Mouse (Mus musculus) kidney, postnatal 0 days (tissue): ENCODE measurements around the gene Cfap46. TPM values are rescaled to one million over a fixed set of nuclear protein-coding genes. Genes with fewer than 3 reads are reported as not detected.

Source experiments
- ATAC-seq: fragments of 200-750 bp; cut with Nextera tagmentation; replicated peaks from 2 replicates; pipeline ENCODE4 v1.8.0; 2017; ENCODE audit warnings: low read depth, moderate number of reproducible peaks, moderate TSS enrichment, moderate library complexity; ENCODE audit not compliant: low FRiP score
- DNase-seq: peaks from one replicate; pipeline ENCODE4 v3.0.0-alpha.2; 2016; ENCODE audit warnings: low spot score
- H3K27ac ChIP-seq: fragments of 300-500 bp; sonication (generic); 2 replicates; pipeline ENCODE4 v1.5.1; 2014; ENCODE audit warnings: mild to moderate bottlenecking
- H3K27me3 ChIP-seq: fragments of 300-500 bp; sonication (generic); 2 replicates; pipeline ENCODE4 v1.6.1; 2014; ENCODE audit warnings: low read length, mixed read lengths; ENCODE audit not compliant: insufficient read depth
- H3K36me3 ChIP-seq: fragments of 300-500 bp; sonication (generic); 2 replicates; pipeline ENCODE4 v1.6.1; 2014; ENCODE audit warnings: low read length, mixed read lengths; ENCODE audit not compliant: insufficient read depth
- H3K4me1 ChIP-seq: fragments of 300-500 bp; sonication (generic); replicated peaks from 2 replicates; pipeline ENCODE4 v1.6.1; 2014; ENCODE audit warnings: antibody characterized with exemption, low read length, mixed read lengths; ENCODE audit not compliant: insufficient read depth
- H3K4me2 ChIP-seq: fragments of 300-500 bp; sonication (generic); 2 replicates; pipeline ENCODE4 v1.6.1; 2014; ENCODE audit warnings: mild to moderate bottlenecking, low read length, moderate library complexity, mixed read lengths
- H3K4me3 ChIP-seq: fragments of 300-500 bp; sonication (generic); replicated peaks from 2 replicates; pipeline ENCODE4 v1.5.1; 2014; ENCODE audit warnings: low read depth, low read length
- H3K9ac ChIP-seq: fragments of 300-500 bp; sonication (generic); 2 replicates; pipeline ENCODE4 v1.6.1; 2014; ENCODE audit warnings: low read depth, low read length
- H3K9me3 ChIP-seq: fragments of 300-500 bp; sonication (generic); replicated peaks from 2 replicates; pipeline ENCODE4 v1.6.1; 2016; ENCODE audit warnings: low read length, inconsistent platforms, mixed read lengths
- CTCF ChIP-seq: IDR thresholded peaks from 2 replicates; pipeline ENCODE4 v1.5.1; 2016; ENCODE audit warnings: antibody characterized with exemption, low read depth, mild to moderate bottlenecking, moderate library complexity
- WGBS: fragments of 180-500 bp; shearing (Covaris S2); extraction: QIAGEN DNeasy Blood & Tissue Kit; methylation state at CpG from one replicate; pipeline ENCODE4 v1.1.7; 2014; 5-methylcytosine and 5-hydroxymethylcytosine counted together
- polyA plus RNA-seq: library from polyadenylated mRNA; unstranded; fragments of >200 nt; fragmentation: Nextera tagmentation; extraction: Ambion mirVana; gene quantifications from 2 replicates; pipeline ENCODE4 v1.2.1, GENCODE M21; 2015

Gene Cfap46
- polyA plus RNA-seq, 1 experiment from 2014 or later: not detected

GRCm38 (mm10) chr7:139595862-139596261 lies 87.8 kb downstream of the Cfap46 start:
- H3K27ac ChIP-seq: no peak overlapping the region
- no peak overlapping the region for H3K4me2 ChIP-seq
- 0 out of 2 replicates have a peak, but pooled peaks cover 6% of the 10 kb centered on the region for H3K27me3 ChIP-seq
- H3K4me1 ChIP-seq: no peaks in the 10 kb centered on the region
- no peak for TF ChIP-seq CTCF
- no peak overlapping the region for H3K9ac ChIP-seq
- H3K9me3 ChIP-seq: no peaks in the 10 kb centered on the region
- 60% methylated on average over 6 of the region's 6 CpGs for WGBS
- H3K4me3 ChIP-seq: no peak overlapping the region
- DNase-seq (no peak), ATAC-seq (no peak)
- H3K36me3 ChIP-seq: no peaks in the 10 kb centered on the region

- Histone ChIP-seq H3K4me3 (no peak overlapping the region), H3K9me3 (no peaks in the 10 kb centered on the region), H3K27ac (no peak overlapping the region), H3K9ac (no peak overlapping the region), H3K4me2 (no peak overlapping the region), H3K4me1 (no peaks in the 10 kb centered on the region), H3K27me3 (0 out of 2 replicates have a peak, but pooled peaks cover 6% of the 10 kb centered on the region), H3K36me3 (no peaks in the 10 kb centered on the region)
- no peak for TF ChIP-seq CTCF
- WGBS: 79% methylated on average over 6 of the region's 6 CpGs
- ATAC-seq (no peak), DNase-seq (no peak)
Observed at GRCm38 (mm10) chr7:139595311-139595710, 88.3 kb downstream of the Cfap46 start.

GRCm38 (mm10) chr7:139591311-139591710 lies 92.3 kb downstream of the Cfap46 start:
- Histone ChIP-seq H3K4me2 (no peak overlapping the region), H3K27ac (no peak overlapping the region), H3K4me3 (no peak overlapping the region), H3K36me3 (no peaks in the 10 kb centered on the region), H3K9ac (no peak overlapping the region), H3K4me1 (no peaks in the 10 kb centered on the region), H3K27me3 (peaks cover 25% of the 10 kb centered on the region), H3K9me3 (no peaks in the 10 kb centered on the region)
- WGBS: 91% methylated on average over 5 of the region's 5 CpGs
- ATAC-seq: no peak
- TF ChIP-seq CTCF: no peak
- DNase-seq: no peak

- H3K36me3 ChIP-seq: no peaks in the 10 kb centered on the region
- ATAC-seq: peak; percentile 58; the same call in 1 of the 2 replicates
- H3K4me2 ChIP-seq: no peak overlapping the region
- no peaks in the 10 kb centered on the region for H3K4me1 ChIP-seq
- H3K9ac ChIP-seq: no peak overlapping the region
- H3K4me3 ChIP-seq: no peak overlapping the region
- TF ChIP-seq CTCF: peak; percentile 83
- no peaks in the 10 kb centered on the region for H3K9me3 ChIP-seq
- H3K27me3 ChIP-seq: peaks cover 30% of the 10 kb centered on the region
- WGBS: 41% methylated on average over 3 of the region's 3 CpGs
- no peak overlapping the region for H3K27ac ChIP-seq
- peak; percentile 67 for DNase-seq
Observed at GRCm38 (mm10) chr7:139590302-139590701, 93.3 kb downstream of the Cfap46 start.

- Histone ChIP-seq H3K4me1 (peaks cover 8% of the 10 kb centered on the region; the same call in 1 of the 2 replicates), H3K27ac (no peak overlapping the region), H3K4me2 (no peak overlapping the region), H3K9ac (no peak overlapping the region), H3K9me3 (no peaks in the 10 kb centered on the region), H3K36me3 (no peaks in the 10 kb centered on the region), H3K27me3 (peaks cover 54% of the 10 kb centered on the region), H3K4me3 (no peak overlapping the region)
- 8% methylated on average over 7 of the region's 7 CpGs for WGBS
- TF ChIP-seq CTCF: no peak
- ATAC-seq (no peak), DNase-seq (no peak)
Observed at GRCm38 (mm10) chr7:139587919-139588318, 95.7 kb downstream of the Cfap46 start.

GRCm38 (mm10) chr7:139585183-139585821 lies 98.3 kb downstream of the Cfap46 start:
- no peak overlapping the region for H3K27ac ChIP-seq
- WGBS: 2% methylated on average over 29 of the region's 29 CpGs
- peak; percentile 17; the same call in 1 of the 2 replicates for TF ChIP-seq CTCF
- ATAC-seq (no peak), DNase-seq (no peak)
- no peaks in the 10 kb centered on the region for H3K36me3 ChIP-seq
- peaks cover 73% of the 10 kb centered on the region for H3K27me3 ChIP-seq
- no peak overlapping the region for H3K9ac ChIP-seq
- H3K4me3 ChIP-seq: no peak overlapping the region; the same call in 1 of the 2 replicates
- H3K4me1 ChIP-seq: peaks cover 16% of the 10 kb centered on the region
- no peaks in the 10 kb centered on the region for H3K9me3 ChIP-seq
- H3K4me2 ChIP-seq: no peak overlapping the region
